Mouse (Mus musculus) brain, embryonic 14.5 days (tissue): ENCODE measurements around the gene Myh4. TPM values are rescaled to one million over a fixed set of nuclear protein-coding genes. Genes with fewer than 3 reads are reported as not detected.

ENCODE experiments used
- DNase-seq: peaks from one replicate; pipeline ENCODE4 v3.0.0-alpha.2; 2011; ENCODE audit warnings: low read depth
- CTCF ChIP-seq: fragments of 200-500 bp; IDR thresholded peaks from 2 replicates; pipeline ENCODE4 v1.5.1; 2012; ENCODE audit warnings: inconsistent platforms, mild to moderate bottlenecking, moderate library complexity, borderline replicate concordance; ENCODE audit not compliant: insufficient read depth, insufficient read length; ENCODE audit errors: extremely low read depth
- POLR2A ChIP-seq: fragments of 200-500 bp; IDR thresholded peaks from 2 replicates; pipeline ENCODE4 v1.6.1; 2012; ENCODE audit warnings: mild to moderate bottlenecking, inconsistent platforms, borderline replicate concordance; ENCODE audit not compliant: poor library complexity, insufficient read depth, insufficient read length, severe bottlenecking; ENCODE audit errors: extremely low read depth
- polyA plus RNA-seq: library from polyadenylated mRNA; depleted of rRNA; stranded (reverse); fragments of >200 nt; gene quantifications from 2 replicates; pipeline ENCODE4 v1.2.3, GENCODE M21; 2012; rRNA removed

Myh4 gene
- polyA plus RNA-seq, 1 experiment = 0.01 TPM

DNA sequence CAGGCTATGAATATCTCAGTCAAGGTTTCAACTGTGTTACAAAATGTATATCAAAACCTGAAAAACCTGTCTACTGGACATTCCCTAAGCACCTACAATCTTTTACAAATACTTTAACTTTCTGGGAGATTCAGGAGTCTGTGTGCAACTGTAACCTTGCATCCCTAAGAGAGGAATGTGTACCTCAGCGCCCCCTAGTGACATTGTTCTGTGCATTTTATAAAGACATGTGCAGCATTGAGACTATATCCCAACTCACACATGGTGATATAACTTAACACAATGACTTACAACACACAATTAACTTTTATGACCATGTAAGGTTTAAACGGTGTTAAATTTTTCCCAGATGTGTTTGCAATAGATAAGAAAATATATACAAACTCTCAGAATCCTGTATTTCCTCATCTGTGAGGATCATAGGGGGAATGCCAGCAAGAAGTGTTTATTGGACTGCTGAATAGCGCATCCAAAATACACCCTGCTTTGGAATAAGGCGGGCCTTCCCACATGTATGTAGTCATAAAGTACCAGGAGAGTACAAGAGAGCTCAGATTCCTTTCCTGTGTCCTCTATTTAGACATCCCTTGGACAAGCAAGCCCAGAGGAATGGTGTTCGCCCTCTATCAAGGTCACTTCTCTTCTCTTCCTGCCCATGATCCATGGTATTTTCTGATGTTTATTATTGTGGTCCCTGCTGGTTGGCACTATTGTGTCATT, 2.0 kb upstream of the Myh4 start:
- DNase-seq = peak; percentile 64
- TF ChIP-seq POLR2A = no peak
- peak; percentile 48; the same call in 1 of the 2 replicates for TF ChIP-seq CTCF

GRCm38 (mm10) chr11:67236799-67237198, 1.0 kb upstream of the Myh4 start:
- DNase-seq = no peak
- no peak for TF ChIP-seq CTCF
- no peak for TF ChIP-seq POLR2A

DNA sequence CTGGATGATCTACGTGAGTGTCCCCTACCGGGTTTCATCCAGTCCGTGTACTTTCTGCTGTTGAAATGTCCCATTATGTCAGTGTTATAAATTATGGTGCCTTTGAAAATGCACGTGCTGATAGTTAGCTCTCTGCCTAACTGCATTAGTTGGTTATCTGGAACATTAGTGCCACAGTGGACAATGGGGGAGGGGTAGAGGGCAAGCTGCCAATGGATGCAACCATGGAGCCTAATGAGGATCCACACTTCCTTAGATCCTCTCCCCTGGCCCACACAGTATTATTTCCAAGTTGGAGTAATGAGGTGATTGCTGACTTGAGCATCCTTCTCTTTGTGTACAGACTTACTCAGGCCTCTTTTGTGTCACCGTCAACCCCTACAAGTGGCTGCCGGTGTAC, 3.2 kb downstream of the Myh4 start:
- TF ChIP-seq CTCF (no peak), POLR2A (no peak)
- DNase-seq = no peak

DNA sequence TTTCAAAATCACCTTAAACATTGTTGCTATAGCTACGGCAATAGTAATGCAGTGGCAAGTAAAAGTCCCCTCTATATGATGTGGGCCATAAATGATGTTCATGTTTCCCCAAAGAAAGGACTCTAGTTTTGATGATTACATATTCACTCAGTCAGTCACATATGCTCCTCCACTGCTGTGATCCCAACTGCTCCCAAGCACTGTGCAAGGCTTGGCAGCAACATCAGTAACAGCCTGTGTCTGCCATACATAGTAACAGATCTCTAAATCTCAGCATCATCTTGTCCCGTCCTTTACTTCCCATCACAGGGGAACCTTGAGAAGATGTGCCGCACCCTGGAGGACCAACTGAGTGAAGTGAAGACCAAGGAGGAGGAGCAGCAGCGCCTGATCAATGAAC, 15.9 kb downstream of the Myh4 start:
- TF ChIP-seq CTCF (no peak), POLR2A (no peak)
- peak; percentile 44 for DNase-seq

DNA sequence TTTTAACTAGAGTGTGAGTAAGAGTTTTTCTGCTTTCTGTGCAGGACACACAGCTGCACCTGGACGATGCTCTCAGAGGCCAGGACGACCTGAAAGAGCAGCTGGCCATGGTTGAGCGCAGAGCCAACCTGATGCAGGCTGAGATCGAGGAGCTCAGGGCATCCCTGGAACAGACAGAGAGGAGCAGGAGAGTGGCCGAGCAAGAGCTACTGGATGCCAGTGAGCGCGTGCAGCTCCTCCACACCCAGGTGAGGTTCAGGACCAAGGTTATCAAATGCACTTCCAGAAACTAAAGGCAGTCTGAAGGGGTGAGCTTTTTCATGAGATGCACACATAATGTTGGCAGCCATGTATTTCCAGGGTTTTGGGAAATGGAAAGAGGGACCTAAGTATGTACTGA, 19.2 kb downstream of the Myh4 start:
- no peak for DNase-seq
- TF ChIP-seq POLR2A (no peak), CTCF (no peak)

- TF ChIP-seq CTCF (no peak), POLR2A (no peak)
Observed at GRCm38 (mm10) chr11:67260956-67261355, 23.1 kb downstream of the Myh4 start.

GRCm38 (mm10) chr11:67276601-67277174, 38.9 kb downstream of the Myh4 start, which contains the start of gene Myh8:
TSS of gene Myh8 (plus strand) at chr11:67277124.
- DNase-seq = peak; percentile 79
- no peak for TF ChIP-seq POLR2A
- 0 out of 2 replicates have a peak, but pooled peaks have one; percentile 1 for TF ChIP-seq CTCF

More at GRCm38 (mm10) chr11:67260956-67261355, 23.1 kb downstream of the Myh4 start:
- no peak for DNase-seq

DNA sequence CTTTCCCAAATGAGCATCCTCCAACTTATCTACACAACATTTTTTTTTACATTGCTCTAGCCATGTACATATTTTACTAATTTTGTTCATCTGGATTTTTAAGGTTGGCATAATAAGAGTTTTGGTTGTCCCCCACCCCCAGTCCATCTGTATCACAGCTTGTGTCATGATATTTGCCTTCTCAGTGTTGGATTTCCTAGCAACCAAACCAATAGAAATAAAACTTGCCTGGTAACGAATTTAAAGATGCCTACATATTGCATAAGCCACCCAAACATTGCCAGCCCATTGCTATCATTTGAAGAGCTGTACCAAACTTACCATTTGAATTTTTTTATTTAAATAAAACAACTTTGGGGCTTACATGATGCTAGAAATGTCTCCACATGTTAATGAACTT, 55.6 kb downstream of the Myh4 start:
- TF ChIP-seq POLR2A = no peak
- TF ChIP-seq CTCF = no peak
- DNase-seq = no peak

Other genes with a start within 250 kb of the Myh4 start
- 0.45 and 0.93 TPM in 2 replicates for gene Tmem220, start 212.9 kb upstream of the Myh4 start, polyA plus RNA-seq
- 28.8 and 33.5 TPM in 2 replicates for gene Adprm, start 185.4 kb upstream of the Myh4 start, polyA plus RNA-seq
- 5.6 and 7.5 TPM in 2 replicates for gene Sco1, start 185.4 kb upstream of the Myh4 start, polyA plus RNA-seq
- 1.2 and 1.4 TPM in 2 replicates for gene Myh3, start 159.7 kb upstream of the Myh4 start, polyA plus RNA-seq
- gene Myh2, start 67.0 kb upstream of the Myh4 start, polyA plus RNA-seq = 0.08 TPM in 1 of 2 replicates, not detected in the other
- 0.01 and 0.04 TPM in 2 replicates for gene Myh1, start 38.0 kb upstream of the Myh4 start, polyA plus RNA-seq
- gene Myh8, start 39.1 kb downstream of the Myh4 start, polyA plus RNA-seq = 0.20 and 1.0 TPM in 2 replicates
- 0.04 TPM in 1 of 2 replicates, not detected in the other for gene Myh13, start 83.6 kb downstream of the Myh4 start, polyA plus RNA-seq
- gene Gas7, start 217.4 kb downstream of the Myh4 start, polyA plus RNA-seq = 18.5 and 22.1 TPM in 2 replicates